Mouse (Mus musculus) ovary, postnatal 14 days (tissue): ENCODE measurements around the gene Med20.
"Not testable (repeated sequence)": the region's sequence is repeated elsewhere in the genome, so short reads cannot be mapped to it uniquely, and the experiment has no call there.

ENCODE experiments used
- DNase-seq: peaks from one replicate; pipeline ENCODE4 v3.0.0; 2022; ENCODE audit warnings: low spot score

Gene Med20

DNA sequence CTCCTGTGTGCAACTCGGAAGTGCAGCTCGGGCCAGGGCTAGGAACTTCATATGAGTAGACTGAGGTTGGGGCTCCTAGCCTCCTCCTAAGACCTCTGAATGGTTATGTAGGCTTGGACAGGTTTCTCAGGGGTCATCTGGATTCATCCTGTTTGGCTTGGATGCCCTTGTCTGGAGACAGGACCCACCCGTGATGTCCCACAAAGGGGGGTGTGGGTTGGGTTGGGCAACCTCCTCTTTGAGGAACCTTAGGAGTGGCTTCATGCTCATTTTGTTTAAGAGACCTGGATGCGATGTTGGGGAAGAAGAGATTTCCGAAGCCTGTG is 14.6 kb upstream of the Med20 start:
- DNase-seq = no peak

DNA sequence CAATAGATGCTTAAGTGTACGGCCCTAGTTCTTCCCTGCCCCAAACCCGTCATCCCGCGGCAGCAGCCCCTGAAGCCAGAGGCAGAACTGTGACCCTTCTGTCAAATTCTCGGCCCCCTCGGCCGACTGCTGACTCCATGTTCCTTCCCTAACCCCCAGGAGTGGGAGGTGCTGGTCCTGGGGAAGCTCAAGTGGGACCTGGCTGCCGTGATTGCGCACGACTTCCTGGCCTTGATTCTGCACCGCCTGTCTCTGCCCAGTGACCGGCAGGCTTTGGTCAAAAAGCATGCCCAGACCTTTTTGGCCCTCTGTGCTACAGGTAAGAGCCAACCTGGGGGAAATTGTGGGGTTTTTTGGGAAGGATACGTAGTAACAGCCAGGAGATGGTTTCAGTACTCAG is 14.1 kb upstream of the Med20 start:
- DNase-seq = no peak

DNA sequence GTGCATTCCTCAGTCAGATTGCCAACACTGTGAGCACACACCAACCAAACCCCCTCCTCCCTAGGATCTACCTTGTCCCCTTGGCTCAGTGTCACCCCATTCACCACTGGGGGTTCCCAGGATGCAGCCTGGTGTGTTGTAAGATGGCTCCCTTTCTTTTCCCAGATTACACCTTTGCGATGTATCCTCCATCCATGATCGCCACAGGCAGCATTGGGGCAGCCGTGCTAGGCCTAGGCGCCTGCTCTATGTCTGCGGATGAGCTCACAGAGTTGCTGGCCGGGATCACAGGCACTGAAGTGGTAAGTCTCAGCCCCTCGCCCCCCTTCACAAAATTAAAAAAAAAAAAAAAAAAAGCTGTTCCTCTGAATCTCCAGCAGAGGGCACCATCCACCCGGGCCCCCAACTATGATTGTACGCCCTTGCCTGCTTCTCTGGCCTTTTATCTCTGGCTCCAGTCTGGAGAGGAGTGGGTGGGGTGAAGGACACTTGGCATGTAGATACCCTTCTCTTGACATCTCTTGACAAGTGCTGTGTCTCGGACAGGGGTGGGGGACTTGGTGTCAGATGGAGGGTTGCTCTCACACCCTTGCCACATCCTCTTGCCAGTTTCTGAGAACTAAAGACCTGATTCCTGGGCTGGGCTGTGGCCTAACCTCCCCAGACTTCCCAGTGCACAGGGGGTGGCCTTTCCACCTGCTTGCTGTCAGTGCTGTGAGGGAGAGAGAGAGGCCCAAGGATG is 13.4 kb upstream of the Med20 start:
- DNase-seq = peak; percentile 42

DNA sequence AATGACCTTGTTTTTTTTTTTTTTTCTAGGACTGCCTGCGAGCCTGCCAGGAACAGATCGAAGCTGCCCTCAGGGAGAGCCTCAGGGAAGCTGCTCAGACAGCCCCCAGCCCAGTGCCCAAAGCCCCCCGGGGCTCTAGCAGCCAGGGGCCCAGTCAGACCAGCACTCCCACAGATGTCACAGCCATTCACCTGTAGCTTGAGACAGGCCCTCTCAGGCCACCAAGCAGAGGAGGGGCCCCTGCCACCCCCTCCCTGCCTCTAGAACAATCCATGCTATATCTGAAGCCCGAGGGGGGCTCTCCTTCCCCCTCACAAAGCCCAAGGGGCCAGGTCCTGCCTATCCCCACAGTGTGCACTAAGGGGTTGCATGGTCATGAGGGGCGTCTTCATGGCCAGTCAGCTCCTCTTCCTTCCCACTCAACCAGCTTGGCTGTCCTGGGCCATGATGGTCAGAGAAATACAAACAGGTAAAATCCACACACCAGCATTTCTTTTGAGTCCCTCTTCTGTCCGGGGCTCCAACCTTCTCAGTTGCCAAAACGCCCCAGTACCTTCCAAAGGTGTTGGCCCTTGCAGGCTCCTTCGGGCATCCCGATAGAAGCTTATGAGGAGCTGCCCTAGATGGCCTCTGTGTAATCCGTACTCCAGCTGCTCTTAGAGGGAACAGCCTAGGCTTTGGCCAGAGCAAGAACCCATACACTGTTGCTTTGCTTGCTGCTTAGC is 12.6 kb upstream of the Med20 start:
- DNase-seq = not testable (repeated sequence)

DNA sequence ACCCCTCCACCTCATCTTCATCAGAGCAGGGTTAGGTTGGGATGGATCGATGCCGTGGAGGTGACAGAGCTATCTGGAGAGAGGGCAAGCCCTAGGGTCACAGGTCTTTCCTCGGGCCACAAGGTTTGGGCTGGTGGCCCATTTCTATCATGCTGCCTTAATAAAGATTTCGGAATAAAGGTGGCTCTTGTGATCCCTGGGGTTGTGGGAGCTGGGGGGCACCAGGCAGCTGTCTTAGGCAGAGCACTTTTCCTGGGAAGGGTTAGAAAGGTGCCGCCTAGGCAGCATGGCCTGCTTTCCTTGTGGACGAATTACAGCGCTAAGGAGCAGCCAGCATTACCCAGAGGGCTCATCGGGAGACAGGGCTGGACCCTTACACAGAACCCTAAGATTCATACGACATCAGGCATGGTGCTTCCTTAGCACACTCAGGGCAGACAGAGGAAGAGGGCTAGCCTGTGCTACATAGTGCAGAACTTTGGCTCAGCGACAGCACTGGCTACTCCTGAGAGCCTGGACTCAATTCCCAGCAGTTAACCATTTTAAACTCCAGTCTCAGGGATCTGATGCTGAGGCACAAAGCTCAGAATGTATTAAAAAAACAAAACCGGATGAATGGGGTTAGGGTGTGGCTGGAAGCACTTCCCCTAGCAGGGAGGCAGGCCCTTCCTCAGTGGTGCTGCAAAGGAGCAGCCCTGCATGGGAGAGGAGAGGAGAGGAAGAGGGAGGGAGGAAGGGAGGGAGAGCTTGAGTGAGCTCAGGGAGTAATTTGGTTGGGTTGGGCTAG is 11.7 kb upstream of the Med20 start:
- DNase-seq = no peak

DNA sequence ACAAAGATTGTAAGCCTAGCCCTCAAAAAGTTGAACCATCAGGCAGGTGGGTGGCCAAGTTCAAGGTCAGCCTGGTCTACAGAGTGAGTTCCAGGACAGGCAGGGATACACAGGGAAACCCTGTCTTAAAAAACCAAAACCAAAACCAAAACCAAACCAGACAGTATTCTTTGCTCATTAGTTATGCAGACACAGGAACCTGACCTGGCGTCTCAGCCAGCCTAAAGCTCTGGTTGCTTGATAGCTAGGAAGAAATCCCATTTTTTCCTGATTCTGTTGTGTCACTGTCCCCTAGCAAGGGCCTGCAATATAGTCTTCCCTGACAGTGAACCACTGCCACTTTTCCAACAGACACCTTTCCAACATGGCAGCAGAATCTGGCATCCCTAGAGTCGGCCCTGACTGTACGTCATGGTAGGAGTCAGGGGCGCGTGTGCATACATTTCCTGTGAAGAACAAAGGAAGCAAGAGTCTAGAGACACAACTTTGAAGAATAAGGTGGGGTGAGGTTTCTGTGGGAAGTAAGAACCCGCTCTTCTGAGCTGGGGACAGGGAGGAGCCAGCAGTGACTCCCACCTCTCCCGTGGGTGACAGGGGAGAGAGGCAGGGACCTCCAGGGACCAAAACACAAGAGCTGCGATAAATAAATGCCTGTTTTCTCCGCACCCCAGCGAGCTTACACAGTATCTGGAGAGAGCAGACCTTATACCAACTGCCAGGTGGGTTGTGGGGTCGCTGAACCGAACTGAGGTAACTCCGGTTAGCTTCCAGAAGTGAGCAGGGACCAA is 10.6 kb upstream of the Med20 start:
- no peak for DNase-seq

DNA sequence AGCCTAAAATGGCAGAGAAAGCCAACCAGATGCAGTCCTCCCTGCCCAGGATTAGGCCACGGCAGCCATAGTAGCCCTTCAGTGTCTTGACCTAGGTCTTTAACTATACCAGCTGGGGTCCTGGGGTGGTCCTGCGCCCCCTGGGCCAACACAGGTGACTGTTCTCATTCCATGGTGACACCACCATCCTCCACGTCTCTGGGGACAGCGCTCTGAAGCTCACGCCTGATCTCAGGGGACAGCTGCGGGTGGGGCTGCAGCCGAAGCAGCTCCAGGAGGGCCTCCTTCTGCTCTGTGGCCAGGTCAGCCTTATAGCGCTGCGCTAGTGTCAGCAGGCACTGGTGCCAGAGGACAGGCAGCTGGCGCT is 10.0 kb upstream of the Med20 start:
- no peak for DNase-seq

DNA sequence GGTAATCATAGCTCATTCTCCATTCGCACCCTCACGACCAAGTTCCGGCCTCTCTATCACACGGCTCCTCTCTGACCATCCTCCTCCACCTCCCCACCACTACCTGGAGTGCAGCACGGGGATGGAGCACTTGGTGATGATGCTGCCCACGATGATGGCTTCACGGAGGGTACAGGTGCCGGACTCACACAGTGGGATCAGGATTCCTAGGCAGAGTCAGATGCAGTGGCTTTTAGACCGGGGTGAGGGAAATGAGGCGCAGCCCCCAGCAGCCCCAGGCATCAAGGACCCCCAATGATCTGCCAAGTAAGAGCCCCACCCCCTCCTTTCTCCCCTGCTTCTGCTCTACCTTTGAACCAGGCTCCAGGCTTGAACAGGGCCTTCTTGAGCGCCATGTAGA is 9.1 kb upstream of the Med20 start:
- DNase-seq = no peak

DNA sequence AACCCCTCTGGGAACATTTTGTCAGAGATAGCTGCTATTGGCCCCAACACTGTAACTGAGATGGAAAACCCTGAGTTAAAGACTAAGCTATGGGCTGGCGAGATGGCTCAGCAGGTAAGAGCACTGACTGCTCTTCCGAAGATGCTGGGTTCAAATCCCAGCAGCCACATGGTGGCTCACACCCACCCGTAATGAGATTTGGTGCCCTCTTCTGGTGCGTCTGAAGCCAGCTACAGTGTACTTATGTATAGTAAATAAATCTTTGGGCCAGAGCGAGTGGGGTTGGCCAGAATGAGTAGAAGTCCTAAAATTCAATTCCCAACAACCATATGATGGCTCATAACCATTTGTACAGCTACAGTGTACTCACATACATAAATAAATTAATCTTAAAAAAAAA is 5.2 kb upstream of the Med20 start:
- DNase-seq = no peak

DNA sequence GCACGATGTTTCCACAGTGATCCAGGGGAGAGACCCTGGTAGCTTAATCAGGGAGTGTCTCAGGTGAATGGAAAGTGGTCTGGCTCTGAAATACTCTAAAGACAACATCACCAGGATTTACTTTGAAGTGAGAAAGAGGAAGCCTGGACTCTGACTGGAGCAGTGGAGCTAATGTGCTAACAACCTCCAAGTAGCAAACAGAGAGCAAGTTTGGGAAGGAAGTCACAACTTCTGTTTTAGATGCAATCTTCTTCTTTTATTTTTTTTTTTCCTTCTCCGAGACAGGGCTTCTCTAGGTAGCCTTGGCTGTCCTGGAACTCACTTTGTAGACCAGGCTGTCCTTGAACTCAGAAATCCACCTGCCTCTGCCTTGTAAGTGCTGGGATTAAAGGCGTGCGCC is 2.2 kb upstream of the Med20 start:
- DNase-seq = no peak

DNA sequence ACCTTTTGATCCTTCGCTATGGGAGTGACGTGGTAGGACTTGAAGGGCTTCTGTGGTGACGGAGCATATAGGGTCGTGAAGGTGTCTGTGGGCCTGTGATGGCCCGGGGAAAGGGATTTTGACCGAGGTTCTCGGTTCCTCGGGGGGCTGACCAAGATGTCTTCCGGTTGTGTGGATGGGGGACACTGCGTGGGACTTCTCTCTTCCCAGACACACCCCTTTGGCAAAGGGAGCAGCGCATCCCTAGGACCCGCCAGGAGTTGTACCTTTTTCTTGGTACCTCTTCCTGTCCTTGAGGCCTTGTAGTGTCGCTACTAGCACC is 240 bp downstream of the Med20 start:
- no peak for DNase-seq

DNA sequence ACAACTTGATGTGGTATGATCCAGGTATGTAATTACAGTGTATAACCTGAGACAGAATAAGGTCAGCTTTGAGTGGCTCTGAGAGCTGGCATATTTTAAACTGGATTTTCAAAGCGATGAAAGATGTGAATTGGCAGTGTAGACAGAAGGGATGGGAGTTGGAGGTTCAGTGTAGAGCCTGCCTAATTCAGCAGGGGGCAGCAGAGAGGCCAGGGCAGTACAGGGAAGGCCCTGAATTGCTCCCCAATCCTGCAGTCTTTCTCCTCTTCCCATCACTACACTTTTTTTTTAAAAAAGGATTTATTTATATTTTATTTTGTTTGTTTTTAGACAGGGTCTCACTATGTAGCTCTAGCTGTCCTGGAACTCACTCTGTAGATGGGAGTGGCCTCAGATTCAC is 2.6 kb downstream of the Med20 start:
- DNase-seq = no peak

DNA sequence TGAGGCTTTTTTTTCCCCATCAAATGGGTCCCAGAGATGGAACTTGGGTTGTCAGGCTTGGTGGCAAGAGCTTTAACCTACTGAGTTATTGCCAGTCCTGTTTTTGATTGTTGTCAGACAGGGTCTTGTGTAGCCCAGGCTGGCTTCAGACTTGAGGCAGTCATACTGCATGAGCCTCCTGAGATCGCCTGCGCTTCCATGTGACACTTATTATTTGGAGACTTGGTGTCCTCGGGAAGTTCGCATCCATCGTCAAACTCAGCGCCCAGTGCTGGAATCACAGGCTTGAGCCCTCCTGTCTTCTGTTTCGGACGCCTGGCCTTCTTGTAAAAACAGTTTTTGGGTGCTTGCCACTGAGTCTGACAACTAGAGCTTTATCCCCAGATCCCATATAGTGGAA is 4.7 kb downstream of the Med20 start:
- no peak for DNase-seq

DNA sequence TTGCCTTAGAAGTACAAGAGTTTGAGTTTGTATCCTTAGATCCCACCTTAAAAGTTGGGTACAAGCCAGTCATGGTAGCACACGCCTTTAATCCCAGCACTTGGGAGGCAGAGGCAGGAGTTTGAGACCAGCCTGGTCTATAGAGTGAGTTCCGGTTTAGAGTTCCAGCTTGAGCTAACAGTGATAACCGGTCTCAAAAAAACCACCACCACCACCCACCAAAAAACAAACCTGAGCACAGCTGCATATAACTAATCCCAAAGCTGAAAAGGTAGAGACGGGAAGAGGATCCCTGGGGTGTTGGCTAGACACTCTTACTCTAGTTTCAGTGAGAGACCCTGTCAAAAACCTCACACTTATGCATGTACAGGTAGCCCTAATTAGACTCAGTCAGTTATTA is 5.3 kb downstream of the Med20 start:
- no peak for DNase-seq

DNA sequence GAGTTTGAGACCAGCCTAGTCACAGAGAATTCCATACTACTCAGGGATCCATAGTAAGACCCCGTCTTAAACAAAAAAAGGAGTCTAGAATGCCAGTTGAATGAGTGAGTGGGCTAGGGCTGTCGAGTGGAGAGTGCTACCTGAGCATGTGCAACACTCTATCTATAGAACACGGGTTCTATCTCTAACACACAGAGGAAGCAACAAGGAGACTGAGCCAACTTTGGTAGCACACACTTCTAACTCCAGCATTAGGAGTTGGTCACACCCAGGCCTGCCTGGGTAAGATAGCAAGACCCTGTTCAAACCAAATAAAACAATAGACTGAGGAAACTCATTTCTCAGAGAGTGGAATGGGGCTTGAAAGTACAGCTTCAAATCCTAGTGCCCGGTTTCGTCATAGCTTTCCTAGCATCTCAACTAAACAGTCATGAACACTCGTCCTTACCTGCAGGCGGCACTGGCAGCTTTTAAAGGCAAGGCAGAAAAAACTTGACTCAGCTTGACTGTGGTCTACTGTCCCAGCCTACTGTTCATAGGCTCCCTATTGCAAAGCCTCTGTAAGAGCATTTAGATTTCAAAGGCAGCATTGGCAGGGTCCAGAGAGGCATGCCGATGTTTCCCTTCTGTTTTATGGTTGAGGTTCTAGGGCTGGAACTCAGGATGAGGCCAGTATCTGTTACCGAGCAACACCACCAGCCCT is 6.4 kb downstream of the Med20 start:
- DNase-seq = no peak

DNA sequence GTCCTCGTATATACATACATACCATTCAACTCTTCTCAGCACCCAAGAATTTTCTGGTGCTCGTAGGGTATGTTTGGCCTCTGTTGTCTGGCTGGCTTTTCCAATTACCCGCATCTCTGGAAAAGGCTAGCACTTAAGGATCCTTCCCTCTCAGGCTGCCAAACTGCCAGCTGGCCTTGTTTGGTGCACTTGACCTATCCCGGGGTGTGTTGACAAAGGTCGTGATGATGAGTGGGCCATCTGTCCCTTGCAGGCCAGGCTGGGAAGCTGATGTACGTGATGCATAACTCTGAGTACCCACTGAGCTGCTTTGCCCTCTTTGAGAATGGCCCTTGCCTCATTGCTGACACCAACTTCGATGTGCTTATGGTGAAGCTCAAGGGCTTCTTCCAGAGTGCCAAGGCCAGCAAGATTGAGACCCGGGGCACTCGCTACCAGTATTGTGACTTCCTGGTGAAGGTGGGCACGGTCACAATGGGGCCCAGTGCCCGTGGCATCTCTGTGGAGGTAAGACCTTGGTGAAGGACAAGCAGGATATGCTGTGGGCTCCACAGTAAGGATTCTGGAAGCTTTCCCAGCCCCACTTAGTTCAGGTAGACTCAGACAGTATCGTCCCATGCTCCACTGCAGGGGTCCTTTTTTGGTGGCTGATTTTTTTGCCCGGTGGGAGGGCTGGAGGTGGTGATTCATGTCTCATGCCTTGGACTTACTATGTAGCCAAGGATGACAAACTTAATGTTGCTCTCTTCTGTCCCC is 7.4 kb downstream of the Med20 start:
- DNase-seq = no peak

DNA sequence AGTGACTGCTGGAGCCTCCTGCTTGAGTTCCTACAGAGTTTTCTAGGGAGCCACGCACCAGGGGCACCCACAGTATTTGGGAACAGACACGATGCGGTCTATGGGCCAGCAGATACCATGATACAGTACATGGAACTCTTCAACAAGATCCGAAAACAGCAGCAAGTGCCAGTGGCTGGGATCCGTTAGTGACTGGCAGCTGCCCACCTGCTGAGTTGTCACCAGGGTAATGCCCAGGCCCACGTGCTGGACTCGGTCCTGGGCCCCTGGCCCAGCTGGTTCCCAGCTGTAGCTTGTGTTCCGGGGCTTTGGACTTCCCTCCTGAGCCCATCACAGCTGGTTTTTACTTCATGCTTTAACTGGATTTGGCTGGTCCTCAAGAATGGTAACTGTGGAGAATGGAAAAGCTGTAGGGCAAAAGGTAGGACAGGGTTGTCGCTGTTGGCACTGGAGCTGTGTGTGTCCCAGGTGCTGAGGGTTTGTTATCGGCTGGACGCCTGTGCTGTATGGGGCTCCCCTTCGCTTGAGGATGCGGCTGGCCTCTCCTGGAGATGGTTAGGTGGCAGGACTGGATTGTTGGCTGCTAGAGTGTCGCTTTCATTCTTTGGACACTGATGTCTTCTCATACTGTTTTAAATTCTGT is 11.7 kb downstream of the Med20 start:
- DNase-seq = no peak

DNA sequence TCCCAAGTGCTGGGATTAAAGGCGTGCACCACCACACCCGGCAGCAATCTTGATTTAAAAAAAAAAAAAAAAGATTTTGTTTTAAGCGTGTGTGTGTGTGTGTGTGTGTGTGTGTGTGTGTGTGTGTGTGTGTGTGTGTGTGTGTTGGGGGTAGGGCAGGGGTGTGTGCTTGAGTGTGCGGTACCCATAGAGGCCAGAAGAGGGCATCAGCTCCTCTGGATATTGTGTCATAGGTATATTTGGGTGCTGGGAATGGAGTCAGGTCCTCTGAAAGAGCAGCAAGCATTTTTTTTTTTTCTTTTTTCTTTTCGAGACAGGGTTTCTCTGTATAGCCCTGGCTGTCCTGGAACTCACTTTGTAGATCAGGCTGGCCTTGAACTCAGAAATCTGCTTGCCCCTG is 13.2 kb downstream of the Med20 start:
- DNase-seq = not testable (repeated sequence)

DNA sequence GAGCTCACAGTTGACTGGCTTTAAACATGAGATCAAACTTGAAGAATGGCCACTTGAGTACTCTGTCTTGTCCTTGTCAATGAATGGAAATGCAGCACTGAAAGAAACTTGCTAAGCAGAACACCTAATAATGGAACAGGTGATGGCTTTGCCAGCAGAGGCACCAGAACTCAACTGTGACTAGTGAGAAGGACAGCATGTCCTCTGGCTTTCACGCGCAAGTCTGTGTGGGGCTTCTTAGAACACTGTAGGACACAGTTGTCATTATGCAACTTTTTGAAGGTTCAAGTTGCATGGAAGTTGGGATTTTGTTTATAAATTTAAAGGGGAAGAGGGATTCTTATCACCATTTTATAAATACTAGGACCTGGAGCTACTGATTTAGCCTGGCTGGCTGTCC is 13.7 kb downstream of the Med20 start:
- DNase-seq = no peak

DNA sequence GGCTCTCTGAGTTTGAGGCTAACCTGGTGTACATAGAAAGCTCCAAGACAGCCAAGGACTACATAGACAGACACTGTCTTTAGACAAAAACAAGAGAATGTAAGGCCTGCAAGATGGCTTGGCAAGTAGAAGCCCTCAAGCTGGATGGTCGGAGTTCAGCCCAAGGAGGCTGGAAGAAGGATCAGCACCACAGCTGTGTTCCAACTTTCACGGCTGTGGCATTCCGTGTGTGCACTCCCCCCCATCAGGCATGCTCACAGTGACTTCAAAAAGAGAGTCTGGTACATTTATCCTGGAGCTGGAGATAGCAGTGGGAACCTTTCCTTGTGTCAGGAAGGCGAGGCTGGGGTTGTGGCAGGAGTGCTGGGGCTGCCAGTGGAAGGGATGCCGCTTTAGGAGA is 14.6 kb downstream of the Med20 start:
- DNase-seq = no peak

DNA sequence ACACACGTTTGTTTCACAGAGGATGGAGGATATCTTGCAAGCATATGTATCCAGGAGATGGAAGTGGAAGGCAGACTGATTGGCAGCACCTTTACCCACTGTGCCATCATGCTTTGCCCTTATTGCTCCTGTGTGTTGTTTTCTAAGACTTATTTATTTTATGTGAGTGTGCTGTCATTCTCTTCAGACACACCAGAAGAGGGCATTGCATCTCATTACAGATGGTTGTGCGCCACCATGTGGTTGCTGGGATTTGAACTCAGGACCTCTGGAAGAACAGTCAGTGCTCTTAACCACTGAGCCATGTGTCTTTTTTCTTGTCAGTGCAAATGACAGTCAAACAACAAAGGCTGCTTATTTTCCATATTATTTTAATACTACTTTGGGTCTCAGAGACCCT is 16.4 kb downstream of the Med20 start:
- no peak for DNase-seq
